Mouse (Mus musculus) CD4-positive, CD25-positive, alpha-beta regulatory T cell, adult 4 months (primary cell): ENCODE results near the gene Eng. TPM values are rescaled to one million over a fixed set of nuclear protein-coding genes. Genes with fewer than 3 reads are reported as not detected.
A peak's percentile ranks its signal among the peaks of the same experiment; 100 is the strongest.

ENCODE experiments used
- ATAC-seq: one replicate; pipeline ENCODE4 v1.8.0; 2017
- polyA plus RNA-seq, 2 experiments: library from polyadenylated mRNA; unstranded; fragments of 100-300 nt; shearing (Covaris generic); gene quantifications; one replicate each; pipeline ENCODE4 v1.2.1; 2017

The Eng gene
- polyA plus RNA-seq, 2 experiments from 2014 or later, result not detected

GRCm38 (mm10) chr2:32624111-32624748 is 22.2 kb upstream of the Eng start:
- ATAC-seq, result no peak

GRCm38 (mm10) chr2:32625212-32625872 is 21.1 kb upstream of the Eng start:
- no peak for ATAC-seq

GRCm38 (mm10) chr2:32625873-32626694 is 20.3 kb upstream of the Eng start:
- no peak for ATAC-seq

GRCm38 (mm10) chr2:32627266-32628043 is 18.9 kb upstream of the Eng start:
- ATAC-seq, result no peak

GRCm38 (mm10) chr2:32628044-32628550 is 18.3 kb upstream of the Eng start:
- no peak for ATAC-seq

GRCm38 (mm10) chr2:32628729-32629128 is 17.7 kb upstream of the Eng start:
- ATAC-seq, result no peak

- no peak for ATAC-seq
These were observed 17.0 kb upstream of the Eng start for GRCm38 (mm10) chr2:32629276-32629976.

- no peak for ATAC-seq
These were observed 16.4 kb upstream of the Eng start for GRCm38 (mm10) chr2:32630036-32630435.

GRCm38 (mm10) chr2:32631046-32631445 is 15.3 kb upstream of the Eng start:
- no peak for ATAC-seq

- ATAC-seq, result peak; percentile 71
These were observed 14.5 kb upstream of the Eng start for GRCm38 (mm10) chr2:32631737-32632394.

- no peak for ATAC-seq
These were observed 12.7 kb upstream of the Eng start for GRCm38 (mm10) chr2:32633660-32634059.

- no peak for ATAC-seq
These were observed 11.9 kb upstream of the Eng start for GRCm38 (mm10) chr2:32634277-32635105.

GRCm38 (mm10) chr2:32636617-32637016 is 9.8 kb upstream of the Eng start:
- no peak for ATAC-seq

GRCm38 (mm10) chr2:32637778-32638281 is 8.6 kb upstream of the Eng start:
- no peak for ATAC-seq

GRCm38 (mm10) chr2:32639632-32640031 is 6.8 kb upstream of the Eng start:
- no peak for ATAC-seq

GRCm38 (mm10) chr2:32640550-32641051 is 5.8 kb upstream of the Eng start:
- no peak for ATAC-seq

- ATAC-seq, result no peak
These were observed 4.6 kb upstream of the Eng start for GRCm38 (mm10) chr2:32641810-32642209.

- ATAC-seq, result no peak
These were observed 3.6 kb upstream of the Eng start for GRCm38 (mm10) chr2:32642813-32643212.

GRCm38 (mm10) chr2:32644083-32644482 is 2.3 kb upstream of the Eng start:
- ATAC-seq, result no peak
